Mouse (Mus musculus) adrenal gland, postnatal 36 days (tissue): ENCODE data around the gene Ifi204. TPM values are rescaled to one million over a fixed set of nuclear protein-coding genes. Genes with fewer than 3 reads are reported as not detected.
"Not testable (repeated sequence)": the region's sequence is repeated elsewhere in the genome, so short reads cannot be mapped to it uniquely, and the experiment has no call there.

Experiments used
- DNase-seq, 2 experiments: peaks; one replicate each; pipeline ENCODE4 v3.0.0; 2021; ENCODE audit warnings: mixed read lengths in 1 of 2
- long read RNA-seq, 2 experiments: library from polyadenylated mRNA; stranded (forward); transcript quantifications; one replicate each; pipeline ENCODE4 v2.0.0; 2021; ENCODE audit warnings: borderline sequencing depth in 2 of 2
- total RNA-seq, 2 experiments: library from RNA; stranded (reverse); gene quantifications; 2 replicates each; pipeline ENCODE4 v1.2.3; 2021

Gene Ifi204
- total RNA-seq = 10 to 100 TPM in 1 of 2 experiments, 1 to 10 TPM in 1; 4.7 to 12.7 TPM
- long read RNA-seq, experiment 1, partial matches to known transcripts = 1 of 5 reads
- long read RNA-seq, experiment 1, other reads (novel, unspliced or antisense) = 1 of 5 reads
- long read RNA-seq, experiment 2 = 0 reads

- peak; percentile 12 to 39 for DNase-seq
Measured at GRCm38 (mm10) chr1:173766848-173767617, at the start of gene Ifi204. Gene Ifi204 (minus strand): TSS chr1:173766943.

DNA sequence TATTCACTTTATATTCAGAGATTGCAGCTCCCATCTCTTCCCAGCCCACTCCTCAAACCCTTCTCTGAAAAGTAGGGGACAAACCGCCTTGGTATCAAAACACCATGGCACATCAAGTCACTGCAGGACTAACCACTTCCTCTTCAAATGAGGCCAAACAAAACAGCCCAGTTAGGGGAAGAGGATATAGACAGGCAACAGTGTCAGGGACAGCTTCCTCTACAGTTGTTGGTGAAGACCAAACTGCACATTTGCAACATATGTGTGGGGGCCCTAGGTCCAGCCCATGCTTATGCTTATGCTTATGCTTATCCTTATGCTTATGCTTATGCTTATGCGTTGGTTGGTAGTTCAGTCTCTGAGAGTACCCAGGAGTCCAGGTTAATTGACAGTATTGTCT is 42.6 kb upstream of the Ifi204 start:
- not testable (repeated sequence) for DNase-seq

DNA sequence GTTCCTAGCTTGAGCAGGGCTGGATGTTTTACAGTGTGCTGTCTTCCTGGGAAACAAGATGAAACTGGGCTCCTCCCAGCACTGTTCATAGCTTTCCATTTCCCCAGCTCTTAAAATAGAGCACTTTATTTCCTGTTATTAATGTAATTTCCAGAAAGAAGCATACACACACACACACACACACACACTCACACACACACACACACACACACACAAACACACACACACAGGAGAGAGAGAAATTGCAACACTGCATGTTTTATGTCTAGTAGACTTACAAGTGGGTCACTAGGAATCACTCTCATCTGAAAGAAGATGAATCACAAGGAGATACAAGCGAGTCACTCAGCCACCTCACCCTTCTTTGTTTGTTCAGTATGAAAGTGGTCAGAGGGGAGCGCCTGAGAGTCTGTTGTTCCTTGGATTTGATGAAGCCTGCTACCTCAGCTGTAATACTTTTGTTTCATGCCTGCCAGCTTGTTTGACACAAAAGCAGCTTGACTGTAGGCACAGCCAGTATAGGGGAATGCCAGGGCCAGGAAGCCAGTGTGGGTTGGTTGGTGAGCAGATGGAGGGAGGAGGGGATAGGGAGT is 36.0 kb upstream of the Ifi204 start:
- peak in 1 of 2 experiments; percentile 7 for DNase-seq

GRCm38 (mm10) chr1:173802207-173802606 is 35.5 kb upstream of the Ifi204 start:
- DNase-seq = not testable (repeated sequence)

GRCm38 (mm10) chr1:173801791-173802190 is 35.0 kb upstream of the Ifi204 start:
- DNase-seq = not testable (repeated sequence)

DNA sequence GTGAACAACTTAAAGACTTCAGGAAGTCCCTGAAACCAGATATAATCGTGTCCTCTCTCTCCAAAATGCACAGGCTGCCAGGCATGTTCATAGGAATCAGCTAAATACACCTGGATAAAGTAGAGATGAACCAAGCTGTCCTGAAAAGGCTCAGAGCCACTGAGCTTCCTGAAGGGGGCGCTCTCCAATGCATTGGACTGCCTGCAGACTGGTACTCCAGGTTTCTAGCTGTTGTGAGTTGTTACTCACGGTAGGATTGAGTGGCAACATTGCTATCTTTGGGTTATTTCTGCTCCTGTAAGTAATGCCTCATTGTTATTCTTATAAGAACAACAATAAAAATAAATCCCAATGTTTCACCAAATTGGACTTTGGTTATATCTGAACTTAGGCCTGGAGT is 6.7 kb upstream of the Ifi204 start:
- DNase-seq = not testable (repeated sequence)

DNA sequence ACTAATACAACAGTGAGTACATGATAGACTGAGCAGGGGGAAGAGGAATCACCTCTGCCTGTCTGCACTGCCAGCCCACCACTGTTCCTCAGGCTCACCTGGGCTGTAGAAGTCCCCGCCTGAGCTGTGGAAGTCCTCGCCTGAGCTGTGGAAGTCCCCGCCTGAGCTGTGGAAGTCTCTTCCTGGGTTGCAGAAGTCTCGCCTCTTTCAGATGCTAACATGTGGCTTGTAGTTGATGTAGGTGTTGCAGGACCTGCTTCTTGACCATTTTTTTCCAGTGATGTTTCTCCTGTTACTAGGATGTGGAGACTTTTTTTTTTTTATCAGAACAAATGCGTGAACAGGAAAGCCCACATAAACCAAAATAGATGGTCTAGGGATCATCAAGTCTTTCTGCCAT is 6.7 kb downstream of the Ifi204 start:
- DNase-seq = not testable (repeated sequence)

DNA sequence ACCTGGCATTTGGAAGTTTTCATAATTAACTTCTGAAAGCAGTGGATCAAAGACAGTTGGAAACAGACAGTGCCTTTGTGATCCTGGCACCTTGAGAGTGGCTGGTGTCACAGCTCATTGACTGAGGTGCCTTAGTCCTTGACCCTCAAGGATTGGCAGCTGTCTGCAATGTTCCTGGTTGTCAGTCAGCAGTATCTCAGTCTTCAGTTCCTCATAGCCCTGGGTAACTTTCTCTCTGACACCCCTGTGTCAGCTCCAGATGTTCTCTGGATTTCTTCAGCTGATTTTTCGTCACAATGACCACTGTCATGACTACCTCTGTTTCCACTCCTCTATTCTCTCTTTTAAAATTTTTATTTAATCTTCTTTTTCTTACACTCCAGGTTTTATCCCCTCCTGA is 24.5 kb downstream of the Ifi204 start:
- DNase-seq = peak in 1 of 2 experiments; percentile 7

DNA sequence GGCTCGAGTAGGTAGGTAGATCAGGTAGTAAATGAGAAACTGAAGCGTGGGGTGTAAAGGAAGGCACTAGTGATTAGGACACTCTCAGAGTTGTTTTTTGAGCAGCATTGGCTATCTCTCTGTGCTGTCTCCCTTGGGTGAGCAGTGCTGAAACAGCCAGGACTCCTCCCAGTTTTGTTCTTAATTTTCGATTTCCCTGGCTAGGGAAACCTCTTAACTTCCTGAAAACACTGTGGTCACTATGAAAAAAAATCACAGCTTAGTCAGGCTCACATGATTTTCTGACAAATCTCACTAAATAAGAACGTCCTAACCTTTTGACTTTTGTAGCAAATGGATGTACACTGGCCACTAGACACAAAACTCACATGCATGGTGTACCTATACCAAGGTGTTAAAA is 25.1 kb downstream of the Ifi204 start, which contains the start of gene Ifi207:
TSS of gene Ifi207 (minus strand) at position 92 of the 400 bp plus-strand sequence.
- DNase-seq = peak in 1 of 2 experiments; percentile 3

- no peak for DNase-seq
Measured at GRCm38 (mm10) chr1:173740537-173740936, 26.2 kb downstream of the Ifi204 start.

GRCm38 (mm10) chr1:173736986-173737385 is 29.8 kb downstream of the Ifi204 start:
- DNase-seq = no peak

DNA sequence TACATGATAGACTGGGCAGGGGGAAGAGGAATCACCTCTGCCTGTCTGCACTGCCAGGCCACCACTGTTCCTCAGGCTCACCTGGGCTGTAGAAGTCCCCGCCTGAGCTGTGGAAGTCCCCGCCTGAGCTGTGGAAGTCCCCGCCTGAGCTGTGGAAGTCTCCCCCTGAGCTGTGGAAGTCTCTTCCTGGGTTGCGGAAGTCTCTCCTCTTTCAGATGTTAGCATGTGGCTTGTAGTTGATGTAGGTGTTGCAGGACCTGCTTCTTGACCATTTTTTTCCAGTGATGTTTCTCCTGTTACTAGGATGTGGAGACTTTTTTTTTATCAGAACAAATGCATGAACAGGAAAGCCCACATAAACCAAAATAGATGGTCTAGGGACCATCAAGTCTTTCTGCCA is 31.7 kb downstream of the Ifi204 start:
- not testable (repeated sequence) for DNase-seq

DNA sequence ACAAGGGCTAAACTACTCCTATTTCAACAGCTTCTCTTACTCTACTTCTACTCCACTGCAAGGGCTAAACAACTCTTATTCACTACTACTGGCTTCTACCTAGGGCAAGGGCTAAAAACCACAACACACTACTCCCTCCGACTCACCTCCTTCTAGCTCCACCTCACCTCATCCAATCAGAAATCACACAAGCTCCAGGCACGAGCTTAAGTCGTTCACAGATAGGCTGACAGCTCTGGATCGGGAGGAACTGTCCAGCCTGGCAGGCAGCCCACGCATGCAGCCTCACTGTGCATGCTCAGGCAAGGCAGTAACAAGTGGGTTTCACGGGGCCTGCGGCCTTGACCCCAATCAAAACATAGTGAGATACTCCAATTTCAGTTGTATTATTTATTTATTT is 33.5 kb downstream of the Ifi204 start:
- no peak for DNase-seq

Other genes with a start within 250 kb of the Ifi204 start
- not detected for gene Ifi214, start 231.0 kb downstream of the Ifi204 start, total RNA-seq
- gene Ifi213, start 167.7 kb downstream of the Ifi204 start, total RNA-seq = 1 to 10 TPM in 1 of 2 experiments, under 1 TPM in 1; 0.69 to 1.8 TPM
- gene Ifi209, start 136.0 kb downstream of the Ifi204 start, total RNA-seq = 1 to 10 TPM in 1 of 2 experiments, under 1 TPM in 1; 0.86 to 1.7 TPM
- gene Ifi208, start 93.3 kb downstream of the Ifi204 start, total RNA-seq = 1 to 10 TPM; 1.1 to 2.1 TPM
- 1 to 10 TPM; 3.4 to 8.1 TPM for gene Ifi207, start 25.2 kb downstream of the Ifi204 start, total RNA-seq
- 1 to 10 TPM; 2.8 to 5.5 TPM for gene Ifi211, start 146.1 kb upstream of the Ifi204 start, total RNA-seq
- gene Mndal, start 175.5 kb upstream of the Ifi204 start, total RNA-seq = 10 to 100 TPM; 10.2 to 17.8 TPM
- 10 to 100 TPM in 1 of 2 experiments, 1 to 10 TPM in 1; 9.3 to 16.7 TPM for gene Ifi203, start 175.7 kb upstream of the Ifi204 start, total RNA-seq
- gene Ifi202b, start 215.8 kb upstream of the Ifi204 start, total RNA-seq = not detected